24 mouse cellular contexts compared by ENCODE assay signal in genomic region chr5:36100488-36100887, GRCm38 (mm10).
DNase-seq lines count a peak whose midpoint lies in the region; ATAC-seq lines count a peak whose summit lies in the region.
"Had no signal": no experiment of that assay in that cellular context is flagged by ENCODE, and none has a peak within 500 bp of the region (broad histone marks: within the 10 kb centered on the region; RNA-seq: fewer than 3 reads in every experiment).

No protein-coding gene starts in this region.

- no peak overlapping the region for H3K9ac ChIP-seq in kidney, embryonic 14.5 days (ENCODE audit: low read depth, low read length)
- H3K9ac ChIP-seq in lung, embryonic 16.5 days (ENCODE audit: low read length): no peak overlapping the region
- H3K9ac ChIP-seq in midbrain, embryonic 13.5 days (replicated peaks): no peak overlapping the region
- H3K9ac ChIP-seq in midbrain, embryonic 11.5 days (ENCODE audit: low read length): no peak overlapping the region
- H3K9ac ChIP-seq: forebrain, embryonic 13.5 days; heart, embryonic 13.5 days had no signal

- H3K27me3 ChIP-seq in kidney, embryonic 14.5 days (ENCODE audit: control insufficient read depth, insufficient read depth, low read length): no peaks in the 10 kb centered on the region
- H3K27me3 ChIP-seq in lung, embryonic 16.5 days (ENCODE audit: control insufficient read depth, insufficient read depth, low read depth, low read length): no peaks in the 10 kb centered on the region
- no peaks in the 10 kb centered on the region for H3K27me3 ChIP-seq in midbrain, embryonic 13.5 days
- no peaks in the 10 kb centered on the region for H3K27me3 ChIP-seq in midbrain, embryonic 11.5 days (ENCODE audit: control insufficient read depth, insufficient read depth, low read length)
- H3K27me3 ChIP-seq: forebrain, embryonic 13.5 days; heart, embryonic 13.5 days had no signal

- 0 out of 2 replicates have a peak, but pooled peaks have one; percentile 22 for ATAC-seq in kidney, embryonic 14.5 days (ENCODE audit: low FRiP score, low TSS enrichment)
- ATAC-seq in lung, embryonic 16.5 days (ENCODE audit: low read depth): peak; percentile 75
- peak; percentile 29; the same call in 1 of the 2 replicates for ATAC-seq in midbrain, embryonic 13.5 days
- no peak for ATAC-seq in midbrain, embryonic 11.5 days (ENCODE audit: low FRiP score)
- ATAC-seq: activated CD4-positive, CD25-positive, alpha-beta regulatory T cell, adult 4 months; forebrain, embryonic 13.5 days; forebrain, embryonic 16.5 days had no signal

- H3K9me3 ChIP-seq in kidney, embryonic 14.5 days (ENCODE audit: control insufficient read depth, low read length): no peaks in the 10 kb centered on the region
- no peaks in the 10 kb centered on the region; the same call in 1 of the 2 replicates for H3K9me3 ChIP-seq in lung, embryonic 16.5 days (ENCODE audit: control insufficient read depth, low read length)
- no peaks in the 10 kb centered on the region for H3K9me3 ChIP-seq in midbrain, embryonic 13.5 days
- no peaks in the 10 kb centered on the region for H3K9me3 ChIP-seq in midbrain, embryonic 11.5 days (ENCODE audit: control insufficient read depth, low read length)
- H3K9me3 ChIP-seq: forebrain, embryonic 10.5 days; forebrain, embryonic 13.5 days; heart, embryonic 10.5 days had no signal

- WGBS in kidney, embryonic 14.5 days: 59% methylated on average over 3 of the region's 3 CpGs
- 47% methylated on average over 3 of the region's 3 CpGs for WGBS in lung, embryonic 16.5 days
- WGBS in midbrain, embryonic 13.5 days: 73% methylated on average over 3 of the region's 3 CpGs
- WGBS in midbrain, embryonic 11.5 days: 73% methylated on average over 3 of the region's 3 CpGs

- H3K4me2 ChIP-seq in kidney, embryonic 14.5 days (replicated peaks; ENCODE audit: low read depth, low read length): no peak overlapping the region
- peak overlapping the region; percentile 25; the same call in 1 of the 2 replicates for H3K4me2 ChIP-seq in lung, embryonic 16.5 days (ENCODE audit: low read depth, low read length)
- no peak overlapping the region for H3K4me2 ChIP-seq in midbrain, embryonic 13.5 days (replicated peaks)
- no peak overlapping the region for H3K4me2 ChIP-seq in midbrain, embryonic 11.5 days
- H3K4me2 ChIP-seq: forebrain, embryonic 13.5 days; heart, embryonic 13.5 days had no signal

- DNase-seq in kidney, adult 9 months: no peak
- DNase-seq in lung, adult 18-20 months: no peak
- no peak for DNase-seq in midbrain, embryonic 11.5 days (ENCODE audit: low spot score, missing footprints)
- peak; percentile 22 to 35 for DNase-seq in lung, postnatal 4 days
- no peak for DNase-seq in thymus, postnatal 0 days (ENCODE audit: low spot score)
- DNase-seq: adrenal gland, adult 8-10 months; adrenal gland, postnatal 25 days; cerebellum, adult 11-12 months; cerebellum, adult 8-10 months; cerebellum, postnatal 14 days; gastrocnemius, postnatal 10 days; gastrocnemius, postnatal 36 days; heart, adult 2 months; heart, postnatal 14 days; heart, postnatal 4 days had no signal

- H3K4me1 ChIP-seq in kidney, embryonic 14.5 days (ENCODE audit: control insufficient read depth, insufficient read depth, low read length): no peaks in the 10 kb centered on the region
- peaks cover 21% of the 10 kb centered on the region for H3K4me1 ChIP-seq in lung, embryonic 16.5 days (replicated peaks; ENCODE audit: control insufficient read depth, insufficient read depth, low read length)
- peaks cover 10% of the 10 kb centered on the region for H3K4me1 ChIP-seq in midbrain, embryonic 13.5 days (replicated peaks)
- H3K4me1 ChIP-seq in midbrain, embryonic 11.5 days (ENCODE audit: control insufficient read depth, insufficient read depth, low read length): no peaks in the 10 kb centered on the region
- H3K4me1 ChIP-seq: forebrain, embryonic 10.5 days had no signal

- H3K36me3 ChIP-seq in kidney, embryonic 14.5 days (ENCODE audit: control insufficient read depth, insufficient read depth, low read length): no peaks in the 10 kb centered on the region
- no peaks in the 10 kb centered on the region for H3K36me3 ChIP-seq in lung, embryonic 16.5 days (ENCODE audit: control insufficient read depth, insufficient read depth, low read length)
- no peaks in the 10 kb centered on the region for H3K36me3 ChIP-seq in midbrain, embryonic 13.5 days
- no peaks in the 10 kb centered on the region for H3K36me3 ChIP-seq in midbrain, embryonic 11.5 days (ENCODE audit: control insufficient read depth, insufficient read depth, low read length)
- H3K36me3 ChIP-seq: forebrain, embryonic 10.5 days; heart, embryonic 10.5 days; heart, embryonic 13.5 days had no signal

- H3K27ac ChIP-seq in kidney, embryonic 14.5 days (ENCODE audit: low read depth, low read length): no peak overlapping the region
- H3K27ac ChIP-seq in lung, embryonic 16.5 days (ENCODE audit: low read length): peak overlapping the region; percentile 72
- H3K27ac ChIP-seq in midbrain, embryonic 13.5 days: no peak overlapping the region
- H3K27ac ChIP-seq in midbrain, embryonic 11.5 days (ENCODE audit: low read depth, low read length): no peak overlapping the region
- H3K27ac ChIP-seq: forebrain, embryonic 10.5 days; forebrain, embryonic 13.5 days; heart, adult 2 months; heart, embryonic 13.5 days had no signal

- no peak overlapping the region for H3K4me3 ChIP-seq in kidney, embryonic 14.5 days (ENCODE audit: low read length)
- H3K4me3 ChIP-seq in lung, embryonic 16.5 days (ENCODE audit: low read length): no peak overlapping the region
- H3K4me3 ChIP-seq in midbrain, embryonic 13.5 days (replicated peaks): no peak overlapping the region
- no peak overlapping the region for H3K4me3 ChIP-seq in midbrain, embryonic 11.5 days (ENCODE audit: low read depth, low read length)
- H3K4me3 ChIP-seq: forebrain, embryonic 10.5 days; forebrain, embryonic 13.5 days; heart, adult 2 months; heart, embryonic 10.5 days; heart, embryonic 13.5 days had no signal

Comparison
In these comparisons a context has a peak if more than half of its experiments do, and no peak if none do; other contexts are left out.
1. DNase-seq: peak in lung, postnatal 4 days (2 of 2); none in kidney, adult 9 months (single experiment), lung, adult 18-20 months (0 of 2), midbrain, embryonic 11.5 days (single experiment) and thymus, postnatal 0 days (single experiment).